Mouse (Mus musculus): ENCODE data around the gene Trappc5. TPM values are rescaled to one million over a fixed set of nuclear protein-coding genes. Genes with fewer than 3 reads are reported as not detected.

Gene Trappc5
- polyA plus RNA-seq, 1 experiment from 2014 or later, result 52.9 TPM

DNA sequence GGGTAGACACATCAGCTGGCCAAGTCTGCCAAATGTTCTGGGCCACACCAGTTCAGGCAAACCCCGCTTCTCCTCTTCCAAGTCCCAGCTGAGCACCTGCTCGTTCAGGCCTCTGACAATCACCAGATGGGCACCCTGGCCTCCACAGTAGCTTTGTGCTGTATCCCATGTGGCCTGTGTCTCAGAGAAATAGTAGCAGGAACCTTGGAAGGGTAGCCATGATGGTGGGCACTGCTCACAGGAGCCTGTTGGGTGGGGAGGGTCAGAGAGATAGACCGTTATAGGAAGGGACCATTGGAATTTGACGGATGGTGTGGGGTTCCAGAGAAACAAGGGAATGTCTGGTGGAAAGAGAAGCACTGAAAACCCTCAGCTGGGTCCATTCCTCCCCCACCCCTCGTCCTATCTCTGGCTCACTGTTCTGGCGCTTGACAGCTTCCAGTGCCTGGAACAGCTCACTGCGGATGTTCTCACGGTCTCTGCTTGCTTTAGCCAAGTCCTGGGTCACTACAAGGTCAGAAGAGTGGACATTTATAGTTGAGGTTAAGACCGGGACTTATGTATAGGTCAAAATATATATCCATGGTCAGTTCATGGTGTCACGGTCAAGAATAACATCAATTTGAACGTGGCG is 41.3 kb downstream of the Trappc5 start:
- Histone ChIP-seq H3K4me3 (no peak overlapping the region), H3K27me3 (no peaks in the 10 kb centered on the region), H3K4me2 (no peak overlapping the region), H3K9me3 (no peaks in the 10 kb centered on the region), H3K36me3 (no peaks in the 10 kb centered on the region), H3K9ac (no peak overlapping the region), H3K27ac (replicated peaks) (no peak overlapping the region), H3K4me1 (replicated peaks) (no peaks in the 10 kb centered on the region)
- no peak for ATAC-seq (ENCODE audit: low read depth)
- 86% methylated on average over 12 of the region's 12 CpGs for WGBS

DNA sequence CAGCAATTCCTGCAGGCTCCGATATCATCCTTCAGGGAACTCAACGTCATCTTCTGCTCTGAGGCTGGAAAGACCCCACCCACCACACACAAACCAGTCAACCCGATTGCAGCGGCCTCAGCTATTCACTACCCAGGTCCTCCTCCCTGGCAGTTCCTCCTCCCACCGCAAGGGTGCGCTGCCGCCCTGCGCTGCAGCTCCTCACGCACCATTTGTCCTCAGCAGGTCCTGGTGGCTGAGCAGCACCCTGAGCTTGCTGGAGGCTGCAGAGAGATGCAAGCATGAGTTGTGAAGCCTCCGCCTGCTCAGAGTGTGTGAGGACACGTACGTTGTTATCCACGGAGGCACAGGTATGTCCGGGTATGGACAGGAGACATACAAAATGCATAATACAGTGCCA is 42.5 kb downstream of the Trappc5 start:
- H3K9ac ChIP-seq, result no peak overlapping the region
- H3K27me3 ChIP-seq, result no peaks in the 10 kb centered on the region
- H3K27ac ChIP-seq (replicated peaks), result no peak overlapping the region
- no peaks in the 10 kb centered on the region for H3K36me3 ChIP-seq
- H3K4me1 ChIP-seq (replicated peaks), result no peaks in the 10 kb centered on the region
- 15% methylated on average over 14 of the region's 14 CpGs for WGBS
- no peak overlapping the region for H3K4me2 ChIP-seq
- no peak overlapping the region for H3K4me3 ChIP-seq
- no peak for ATAC-seq (ENCODE audit: low read depth)
- no peaks in the 10 kb centered on the region for H3K9me3 ChIP-seq

DNA sequence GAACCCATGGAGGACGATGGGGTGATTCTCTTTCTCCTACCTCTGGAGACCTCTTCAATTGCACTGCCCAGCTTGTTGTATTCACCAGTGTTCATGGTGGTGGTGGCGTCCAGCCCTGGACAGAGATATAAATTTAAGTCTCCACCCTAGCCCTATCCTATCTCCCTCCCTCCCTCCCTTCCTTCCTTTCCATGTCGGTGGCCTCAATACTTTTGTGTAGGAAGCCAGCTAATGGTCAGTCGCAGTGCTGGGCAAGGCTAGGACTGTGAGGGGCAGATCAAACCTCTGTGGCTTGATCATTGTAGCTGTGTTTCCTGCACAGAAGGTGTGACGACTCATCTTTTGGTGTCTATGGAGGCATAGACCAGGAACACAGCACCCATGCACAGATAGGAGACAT is 44.5 kb downstream of the Trappc5 start, which contains the start of gene Clec4g:
TSS of gene Clec4g (minus strand) at position 101 of the 400 bp plus-strand sequence.
- Histone ChIP-seq H3K27me3 (no peaks in the 10 kb centered on the region), H3K9me3 (no peaks in the 10 kb centered on the region), H3K36me3 (no peaks in the 10 kb centered on the region), H3K9ac (no peak within 1 kb of the TSS), H3K4me1 (replicated peaks) (no peaks in the 10 kb centered on the region), H3K27ac (replicated peaks) (no peak within 1 kb of the TSS), H3K4me2 (no peak within 1 kb of the TSS), H3K4me3 (no peak within 1 kb of the TSS)
- 80% methylated on average over 5 of the region's 5 CpGs for WGBS
- ATAC-seq (ENCODE audit: low read depth), result no peak

DNA sequence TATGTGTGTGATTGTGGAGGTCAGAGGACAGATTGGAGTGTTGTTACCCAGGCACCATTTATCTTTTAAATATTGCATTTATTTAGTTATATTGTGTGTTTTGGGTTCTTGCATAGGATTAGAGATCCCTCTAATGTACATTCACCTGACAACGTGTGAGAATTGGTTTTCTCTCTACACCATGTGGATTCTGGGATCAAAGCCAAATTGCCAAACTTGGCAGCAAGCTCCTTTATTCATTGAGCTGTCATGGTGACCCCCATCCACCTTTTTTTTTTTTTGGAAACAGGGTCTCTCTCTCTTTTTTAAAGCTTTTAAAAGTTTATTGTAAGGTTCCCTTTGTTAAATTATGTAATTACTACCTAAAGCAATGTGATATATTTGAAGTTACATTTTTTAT is 44.9 kb downstream of the Trappc5 start:
- no peak overlapping the region for H3K4me2 ChIP-seq
- H3K36me3 ChIP-seq, result no peaks in the 10 kb centered on the region
- H3K9me3 ChIP-seq, result no peaks in the 10 kb centered on the region
- no peak overlapping the region for H3K27ac ChIP-seq (replicated peaks)
- H3K27me3 ChIP-seq, result no peaks in the 10 kb centered on the region
- H3K4me3 ChIP-seq, result no peak overlapping the region
- ATAC-seq (ENCODE audit: low read depth), result no peak
- no peaks in the 10 kb centered on the region for H3K4me1 ChIP-seq (replicated peaks)
- 41% methylated on average over 1 of the region's 1 CpGs for WGBS
- no peak overlapping the region for H3K9ac ChIP-seq

Other genes with a start within 250 kb of the Trappc5 start
- gene Pex11g, start 208.6 kb upstream of the Trappc5 start, polyA plus RNA-seq (2015; fragmentation: Nextera tagmentation; extraction: Ambion mirVana), result 3.1 and 3.2 TPM in 2 replicates
- 0.17 TPM in 1 of 2 replicates, not detected in the other for gene Tex45, start 205.4 kb upstream of the Trappc5 start, polyA plus RNA-seq (2015; fragmentation: Nextera tagmentation; extraction: Ambion mirVana)
- gene Zfp358, start 183.2 kb upstream of the Trappc5 start, polyA plus RNA-seq (2015; fragmentation: Nextera tagmentation; extraction: Ambion mirVana), result 76.4 and 77.7 TPM in 2 replicates
- 88.6 and 91.9 TPM in 2 replicates for gene Mcoln1, start 175.8 kb upstream of the Trappc5 start, polyA plus RNA-seq (2015; fragmentation: Nextera tagmentation; extraction: Ambion mirVana)
- gene Pnpla6, start 160.9 kb upstream of the Trappc5 start, polyA plus RNA-seq (2015; fragmentation: Nextera tagmentation; extraction: Ambion mirVana), result 35.7 and 36.7 TPM in 2 replicates
- gene C330021F23Rik, start 108.3 kb upstream of the Trappc5 start, polyA plus RNA-seq (2015; fragmentation: Nextera tagmentation; extraction: Ambion mirVana), result 0.50 and 0.77 TPM in 2 replicates
- 34.0 and 38.9 TPM in 2 replicates for gene Camsap3, start 89.0 kb upstream of the Trappc5 start, polyA plus RNA-seq (2015; fragmentation: Nextera tagmentation; extraction: Ambion mirVana)
- 52.8 and 54.7 TPM in 2 replicates for gene Xab2, start 55.0 kb upstream of the Trappc5 start, polyA plus RNA-seq (2015; fragmentation: Nextera tagmentation; extraction: Ambion mirVana)
- gene Pet100, start 54.8 kb upstream of the Trappc5 start, polyA plus RNA-seq (2015; fragmentation: Nextera tagmentation; extraction: Ambion mirVana), result 111 and 122 TPM in 2 replicates
- gene Pcp2, start 50.8 kb upstream of the Trappc5 start, polyA plus RNA-seq (2015; fragmentation: Nextera tagmentation; extraction: Ambion mirVana), result 0.58 TPM in 1 of 2 replicates, not detected in the other
- 29.4 and 29.9 TPM in 2 replicates for gene Stxbp2, start 45.3 kb upstream of the Trappc5 start, polyA plus RNA-seq (2015; fragmentation: Nextera tagmentation; extraction: Ambion mirVana)
- gene Retn, start 20.5 kb upstream of the Trappc5 start, polyA plus RNA-seq (2015; fragmentation: Nextera tagmentation; extraction: Ambion mirVana), result 0.22 and 0.59 TPM in 2 replicates
- gene Mcemp1, start 10.5 kb upstream of the Trappc5 start, polyA plus RNA-seq (2015; fragmentation: Nextera tagmentation; extraction: Ambion mirVana), result 0.25 TPM in 1 of 2 replicates, not detected in the other
- gene Fcor, start 3.9 kb upstream of the Trappc5 start, polyA plus RNA-seq (2015; fragmentation: Nextera tagmentation; extraction: Ambion mirVana), result 12.7 and 17.8 TPM in 2 replicates
- gene Fcer2a, start 17.9 kb downstream of the Trappc5 start, polyA plus RNA-seq (2015; fragmentation: Nextera tagmentation; extraction: Ambion mirVana), result 0.20 and 0.39 TPM in 2 replicates
- gene Clec4g, start 44.4 kb downstream of the Trappc5 start, polyA plus RNA-seq (2015; fragmentation: Nextera tagmentation; extraction: Ambion mirVana), result not detected in 2 replicates
- not detected in 2 replicates for gene Cd209a, start 72.7 kb downstream of the Trappc5 start, polyA plus RNA-seq (2015; fragmentation: Nextera tagmentation; extraction: Ambion mirVana)
- not detected in 2 replicates for gene Cd209e, start 178.0 kb downstream of the Trappc5 start, polyA plus RNA-seq (2015; fragmentation: Nextera tagmentation; extraction: Ambion mirVana)
- gene Cd209d, start 202.3 kb downstream of the Trappc5 start, polyA plus RNA-seq (2015; fragmentation: Nextera tagmentation; extraction: Ambion mirVana), result not detected in 2 replicates

Data from neural tube, embryonic 13.5 days (tissue).